Mouse (Mus musculus) limb, embryonic 15.5 days (tissue): Measurements from ENCODE around the gene Aspg. TPM values are rescaled to one million over a fixed set of nuclear protein-coding genes. Genes with fewer than 3 reads are reported as not detected.

Experiments
- ATAC-seq: fragments of 200-750 bp; cut with Nextera tagmentation; 2 replicates; pipeline ENCODE4 v1.8.0; 2017; ENCODE audit warnings: low read depth, moderate TSS enrichment; ENCODE audit not compliant: insufficient number of reproducible peaks, low FRiP score, low TSS enrichment
- H3K27ac ChIP-seq: fragments of 300-500 bp; sonication (generic); 2 replicates; pipeline ENCODE4 v1.5.1; 2015; ENCODE audit warnings: moderate library complexity, mild to moderate bottlenecking, inconsistent platforms
- H3K27me3 ChIP-seq: fragments of 300-500 bp; sonication (generic); 2 replicates; pipeline ENCODE4 v1.6.1; 2015; ENCODE audit warnings: inconsistent platforms
- H3K36me3 ChIP-seq: fragments of 300-500 bp; sonication (generic); 2 replicates; pipeline ENCODE4 v1.6.1; 2015; ENCODE audit warnings: inconsistent platforms
- H3K4me1 ChIP-seq: fragments of 300-500 bp; sonication (generic); 2 replicates; pipeline ENCODE4 v1.6.1; 2015; ENCODE audit warnings: inconsistent platforms
- H3K4me2 ChIP-seq: fragments of 300-500 bp; sonication (generic); 2 replicates; pipeline ENCODE4 v1.6.1; 2015; ENCODE audit warnings: mild to moderate bottlenecking, inconsistent platforms
- H3K4me3 ChIP-seq: fragments of 300-500 bp; sonication (generic); 2 replicates; pipeline ENCODE4 v1.5.1; 2015; ENCODE audit warnings: mild to moderate bottlenecking, inconsistent platforms
- H3K9ac ChIP-seq: fragments of 300-500 bp; sonication (generic); 2 replicates; pipeline ENCODE4 v1.6.1; 2015; ENCODE audit warnings: inconsistent platforms
- H3K9me3 ChIP-seq: fragments of 300-500 bp; sonication (generic); 2 replicates; pipeline ENCODE4 v1.6.1; 2016; ENCODE audit warnings: inconsistent platforms
- WGBS: fragments of 180-500 bp; shearing (Covaris S2); methylation state at CpG from one replicate; pipeline ENCODE4 v1.1.7; 2015; 5-methylcytosine and 5-hydroxymethylcytosine counted together
- polyA plus RNA-seq: library from polyadenylated mRNA; unstranded; fragments of >200 nt; fragmentation: Nextera tagmentation; extraction: Ambion mirVana; gene quantifications from 2 replicates; pipeline ENCODE4 v1.2.1, GENCODE M21; 2015

The Aspg gene
- polyA plus RNA-seq, 1 experiment from 2014 or later, result 8.0 TPM

GRCm38 (mm10) chr12:112100106-112100505, 6.4 kb upstream of the Aspg start:
- H3K27me3 ChIP-seq, result no peaks in the 10 kb centered on the region
- ATAC-seq, result no peak
- no peak overlapping the region for H3K4me2 ChIP-seq
- H3K4me3 ChIP-seq, result no peak overlapping the region
- H3K9ac ChIP-seq, result no peak overlapping the region
- WGBS, result 63% methylated on average over 4 of the region's 4 CpGs
- no peaks in the 10 kb centered on the region for H3K9me3 ChIP-seq
- no peaks in the 10 kb centered on the region for H3K36me3 ChIP-seq
- peaks cover 3% of the 10 kb centered on the region; the same call in 1 of the 2 replicates for H3K4me1 ChIP-seq
- H3K27ac ChIP-seq, result no peak overlapping the region

GRCm38 (mm10) chr12:112101045-112101444, 5.4 kb upstream of the Aspg start:
- Histone ChIP-seq H3K9me3 (no peaks in the 10 kb centered on the region), H3K4me1 (peaks cover 3% of the 10 kb centered on the region; the same call in 1 of the 2 replicates), H3K9ac (no peak overlapping the region), H3K27ac (no peak overlapping the region), H3K36me3 (no peaks in the 10 kb centered on the region), H3K27me3 (no peaks in the 10 kb centered on the region), H3K4me3 (no peak overlapping the region), H3K4me2 (no peak overlapping the region)
- no peak for ATAC-seq
- whole genome bisulfite sequencing, result 53% methylated on average over 4 of the region's 4 CpGs

- peaks cover 3% of the 10 kb centered on the region; the same call in 1 of the 2 replicates for H3K27me3 ChIP-seq
- H3K4me2 ChIP-seq, result no peak overlapping the region
- H3K4me3 ChIP-seq, result no peak overlapping the region
- WGBS, result 80% methylated on average over 5 of the region's 5 CpGs
- no peak overlapping the region for H3K9ac ChIP-seq
- H3K36me3 ChIP-seq, result no peaks in the 10 kb centered on the region
- H3K27ac ChIP-seq, result no peak overlapping the region
- H3K9me3 ChIP-seq, result no peaks in the 10 kb centered on the region
- ATAC-seq, result no peak
- peaks cover 5% of the 10 kb centered on the region for H3K4me1 ChIP-seq
Measured at GRCm38 (mm10) chr12:112103179-112103578, 3.3 kb upstream of the Aspg start.

- H3K9me3 ChIP-seq, result no peaks in the 10 kb centered on the region
- H3K4me2 ChIP-seq, result no peak overlapping the region
- H3K4me3 ChIP-seq, result no peak overlapping the region
- 87% methylated on average over 11 of the region's 11 CpGs for WGBS
- H3K36me3 ChIP-seq, result no peaks in the 10 kb centered on the region
- H3K4me1 ChIP-seq, result peaks cover 5% of the 10 kb centered on the region
- H3K27ac ChIP-seq, result no peak overlapping the region
- ATAC-seq, result no peak
- no peak overlapping the region for H3K9ac ChIP-seq
- H3K27me3 ChIP-seq, result peaks cover 3% of the 10 kb centered on the region; the same call in 1 of the 2 replicates
Measured at GRCm38 (mm10) chr12:112104890-112105289, 1.6 kb upstream of the Aspg start.

- no peak overlapping the region for H3K4me2 ChIP-seq
- H3K27me3 ChIP-seq, result peaks cover 11% of the 10 kb centered on the region; the same call in 1 of the 2 replicates
- no peak for ATAC-seq
- no peak overlapping the region for H3K9ac ChIP-seq
- no peak overlapping the region for H3K4me3 ChIP-seq
- peaks cover 7% of the 10 kb centered on the region for H3K4me1 ChIP-seq
- H3K27ac ChIP-seq, result no peak overlapping the region
- no peaks in the 10 kb centered on the region for H3K36me3 ChIP-seq
- H3K9me3 ChIP-seq, result no peaks in the 10 kb centered on the region
- WGBS, result 83% methylated on average over 8 of the region's 8 CpGs
Measured at GRCm38 (mm10) chr12:112107685-112108084, 1.2 kb downstream of the Aspg start.

- Histone ChIP-seq H3K9ac (no peak overlapping the region), H3K36me3 (no peaks in the 10 kb centered on the region), H3K9me3 (no peaks in the 10 kb centered on the region), H3K27ac (no peak overlapping the region), H3K27me3 (peaks cover 14% of the 10 kb centered on the region; the same call in 1 of the 2 replicates), H3K4me1 (peaks cover 17% of the 10 kb centered on the region), H3K4me2 (no peak overlapping the region), H3K4me3 (no peak overlapping the region)
- ATAC-seq, result no peak
- WGBS, result 85% methylated on average over 11 of the region's 11 CpGs
Measured at GRCm38 (mm10) chr12:112108696-112109445, 2.4 kb downstream of the Aspg start.

GRCm38 (mm10) chr12:112109701-112110100, 3.2 kb downstream of the Aspg start:
- Histone ChIP-seq H3K36me3 (no peaks in the 10 kb centered on the region), H3K9ac (no peak overlapping the region), H3K4me3 (no peak overlapping the region)

GRCm38 (mm10) chr12:112111323-112111722, 4.8 kb downstream of the Aspg start:
- no peak overlapping the region for H3K4me2 ChIP-seq
- peaks cover 14% of the 10 kb centered on the region; the same call in 1 of the 2 replicates for H3K27me3 ChIP-seq
- no peak for ATAC-seq
- peaks cover 17% of the 10 kb centered on the region for H3K4me1 ChIP-seq
- no peak overlapping the region for H3K9ac ChIP-seq
- H3K27ac ChIP-seq, result no peak overlapping the region
- WGBS, result 82% methylated on average over 5 of the region's 5 CpGs
- no peaks in the 10 kb centered on the region for H3K36me3 ChIP-seq
- H3K4me3 ChIP-seq, result no peak overlapping the region
- H3K9me3 ChIP-seq, result no peaks in the 10 kb centered on the region

More at GRCm38 (mm10) chr12:112109701-112110100, 3.2 kb downstream of the Aspg start:
- ATAC-seq, result no peak
- Histone ChIP-seq H3K9me3 (no peaks in the 10 kb centered on the region), H3K27me3 (peaks cover 14% of the 10 kb centered on the region; the same call in 1 of the 2 replicates), H3K4me1 (peaks cover 17% of the 10 kb centered on the region), H3K4me2 (no peak overlapping the region), H3K27ac (no peak overlapping the region)
- 68% methylated on average over 9 of the region's 9 CpGs for WGBS

- Histone ChIP-seq H3K4me3 (no peak overlapping the region), H3K4me1 (peaks cover 11% of the 10 kb centered on the region), H3K27me3 (peaks cover 14% of the 10 kb centered on the region; the same call in 1 of the 2 replicates), H3K27ac (no peak overlapping the region), H3K4me2 (no peak overlapping the region), H3K36me3 (no peaks in the 10 kb centered on the region), H3K9ac (no peak overlapping the region), H3K9me3 (no peaks in the 10 kb centered on the region)
- ATAC-seq, result no peak
- 91% methylated on average over 6 of the region's 6 CpGs for WGBS
Measured at GRCm38 (mm10) chr12:112112235-112112634, 5.8 kb downstream of the Aspg start.

GRCm38 (mm10) chr12:112112686-112113396, 6.4 kb downstream of the Aspg start:
- peaks cover 11% of the 10 kb centered on the region for H3K4me1 ChIP-seq
- no peaks in the 10 kb centered on the region for H3K9me3 ChIP-seq
- 0 out of 2 replicates have a peak, but pooled peaks cover 11% of the 10 kb centered on the region for H3K27me3 ChIP-seq
- H3K27ac ChIP-seq, result no peak overlapping the region
- no peak overlapping the region for H3K9ac ChIP-seq
- H3K4me2 ChIP-seq, result no peak overlapping the region
- H3K4me3 ChIP-seq, result no peak overlapping the region
- no peaks in the 10 kb centered on the region for H3K36me3 ChIP-seq
- WGBS, result 15% methylated on average over 13 of the region's 13 CpGs
- ATAC-seq, result peak; percentile 46

GRCm38 (mm10) chr12:112113710-112114109, 7.2 kb downstream of the Aspg start:
- Histone ChIP-seq H3K27ac (no peak overlapping the region), H3K4me3 (no peak overlapping the region), H3K4me1 (peaks cover 11% of the 10 kb centered on the region), H3K9ac (no peak overlapping the region), H3K27me3 (0 out of 2 replicates have a peak, but pooled peaks cover 11% of the 10 kb centered on the region), H3K9me3 (no peaks in the 10 kb centered on the region), H3K4me2 (no peak overlapping the region), H3K36me3 (no peaks in the 10 kb centered on the region)
- 17% methylated on average over 7 of the region's 7 CpGs for WGBS
- no peak for ATAC-seq

GRCm38 (mm10) chr12:112117006-112117405, 10.5 kb downstream of the Aspg start:
- H3K27ac ChIP-seq, result 0 out of 2 replicates have a peak overlapping the region, but pooled peaks have one; percentile 3
- H3K27me3 ChIP-seq, result 0 out of 2 replicates have a peak, but pooled peaks cover 10% of the 10 kb centered on the region
- no peak overlapping the region for H3K4me2 ChIP-seq
- no peaks in the 10 kb centered on the region for H3K36me3 ChIP-seq
- H3K9me3 ChIP-seq, result no peaks in the 10 kb centered on the region
- no peak overlapping the region for H3K4me3 ChIP-seq
- 68% methylated on average over 5 of the region's 5 CpGs for WGBS
- H3K4me1 ChIP-seq, result peaks cover 11% of the 10 kb centered on the region
- H3K9ac ChIP-seq, result no peak overlapping the region
- no peak for ATAC-seq
